8 mouse cellular contexts compared by ENCODE assay signal in the genomic region with DNA sequence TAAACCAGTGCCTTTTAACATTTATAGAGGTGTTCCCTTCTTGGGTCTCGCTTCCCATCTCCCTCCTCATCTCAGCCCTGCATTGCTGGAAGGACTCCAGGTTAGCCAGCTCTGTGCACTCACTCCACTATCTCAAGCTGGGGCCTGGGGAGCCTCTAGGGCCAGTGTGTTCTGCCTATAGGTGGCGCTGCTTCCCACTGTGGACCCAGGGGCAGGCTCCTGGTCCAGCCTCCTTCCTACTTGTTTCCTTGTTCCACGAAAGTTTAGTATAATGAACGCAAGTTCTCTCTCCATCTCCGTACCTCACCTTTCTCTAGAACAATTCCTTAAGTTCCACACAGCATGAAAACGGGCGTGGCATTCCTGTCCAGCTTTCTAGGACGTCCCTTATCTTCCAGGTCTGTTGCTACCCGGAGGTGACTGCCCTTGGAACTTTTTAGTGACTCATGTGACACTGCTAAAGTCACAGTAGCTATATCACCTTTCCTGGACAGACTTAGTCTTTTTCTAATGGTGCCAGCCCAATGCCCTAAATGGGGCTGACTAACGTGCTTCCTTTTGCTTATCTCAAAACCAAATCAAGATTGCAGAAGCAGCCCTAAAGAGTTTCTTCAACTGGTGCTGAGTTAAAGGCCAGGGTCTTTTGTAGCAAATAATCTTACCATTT. TPM values are rescaled to one million over a fixed set of nuclear protein-coding genes. Genes with fewer than 3 reads are reported as not detected.
DNase-seq lines count a peak whose midpoint lies in the region; ATAC-seq lines count a peak whose summit lies in the region.

No protein-coding gene starts in this region.

- no peak for ATAC-seq in midbrain, embryonic 16.5 days
- peak; percentile 58; the same call in 1 of the 2 replicates for ATAC-seq in midbrain, embryonic 12.5 days (ENCODE audit: low FRiP score, low read depth)

- H3K27ac ChIP-seq in midbrain, embryonic 10.5 days (replicated peaks), result no peak overlapping the region
- H3K27ac ChIP-seq in midbrain, embryonic 16.5 days (ENCODE audit: low read length), result no peak overlapping the region
- H3K27ac ChIP-seq in midbrain, embryonic 12.5 days (replicated peaks), result no peak overlapping the region

- intact Hi-C loops in left cerebral cortex, postnatal 4 days (cut with DNase I), result no loop called here

- peak; percentile 63 for DNase-seq in midbrain, embryonic 10.5 days (ENCODE audit: low spot score)
- DNase-seq in cerebellum, postnatal 36 days, result peak; percentile 46 to 51
- DNase-seq in gastrocnemius, postnatal 25 days, result peak; percentile 64
- DNase-seq in kidney, adult 11 months, result peak; percentile 68
- DNase-seq in left cerebral cortex, postnatal 4 days, result peak; percentile 67
- peak; percentile 60 to 85 for DNase-seq in spleen, postnatal 10 days (ENCODE audit: low spot score in 2 of 2)

- no peaks in the 10 kb centered on the region for H3K9me3 ChIP-seq in midbrain, embryonic 10.5 days (replicated peaks)
- H3K9me3 ChIP-seq in midbrain, embryonic 16.5 days (replicated peaks; ENCODE audit: control insufficient read depth, low read length, poor library complexity, severe bottlenecking), result no peaks in the 10 kb centered on the region
- no peaks in the 10 kb centered on the region for H3K9me3 ChIP-seq in midbrain, embryonic 12.5 days

- H3K36me3 ChIP-seq in midbrain, embryonic 10.5 days, result peaks cover 24% of the 10 kb centered on the region
- peaks cover 6% of the 10 kb centered on the region; the same call in 1 of the 2 replicates for H3K36me3 ChIP-seq in midbrain, embryonic 16.5 days (ENCODE audit: control insufficient read depth, insufficient read depth, low read length)
- H3K36me3 ChIP-seq in midbrain, embryonic 12.5 days, result peaks cover 20% of the 10 kb centered on the region

- no peak overlapping the region for H3K9ac ChIP-seq in midbrain, embryonic 16.5 days (ENCODE audit: low read depth, low read length)
- H3K9ac ChIP-seq in midbrain, embryonic 12.5 days (replicated peaks), result no peak overlapping the region

- H3K4me3 ChIP-seq in midbrain, embryonic 10.5 days, result no peak overlapping the region
- no peak overlapping the region for H3K4me3 ChIP-seq in midbrain, embryonic 16.5 days (ENCODE audit: low read depth, low read length)
- H3K4me3 ChIP-seq in midbrain, embryonic 12.5 days, result no peak overlapping the region

- no peaks in the 10 kb centered on the region for H3K27me3 ChIP-seq in midbrain, embryonic 10.5 days (ENCODE audit: low read depth, poor library complexity, severe bottlenecking)
- no peaks in the 10 kb centered on the region for H3K27me3 ChIP-seq in midbrain, embryonic 16.5 days (ENCODE audit: control insufficient read depth, insufficient read depth, low read depth, low read length)
- H3K27me3 ChIP-seq in midbrain, embryonic 12.5 days, result no peaks in the 10 kb centered on the region

- no peaks in the 10 kb centered on the region for H3K4me1 ChIP-seq in midbrain, embryonic 10.5 days
- no peaks in the 10 kb centered on the region for H3K4me1 ChIP-seq in midbrain, embryonic 16.5 days (ENCODE audit: control insufficient read depth, insufficient read depth, low read length)
- H3K4me1 ChIP-seq in midbrain, embryonic 12.5 days, result no peaks in the 10 kb centered on the region

- 41% methylated on average over 10 of the region's 10 CpGs for WGBS in midbrain, embryonic 10.5 days
- WGBS in midbrain, embryonic 16.5 days, result 40% methylated on average over 10 of the region's 10 CpGs
- WGBS in midbrain, embryonic 12.5 days, result 40% methylated on average over 10 of the region's 10 CpGs

- H3K4me2 ChIP-seq in midbrain, embryonic 16.5 days (ENCODE audit: low read length), result no peak overlapping the region
- H3K4me2 ChIP-seq in midbrain, embryonic 12.5 days (replicated peaks), result no peak overlapping the region

RNA-seq across cellular contexts. Expression of a gene that starts 12.9 kb away (rescaled TPM):
- polyA plus RNA-seq in midbrain, embryonic 10.5 days (2016; fragmentation: Nextera tagmentation; extraction: Ambion mirVana), result 207 and 235 TPM in 2 replicates
- 380 and 393 TPM in 2 replicates for polyA plus RNA-seq in midbrain, embryonic 16.5 days (2015; fragmentation: Nextera tagmentation; extraction: Ambion mirVana)
- 10 to 100 TPM; 13.6 to 18.5 TPM for total RNA-seq in gastrocnemius, postnatal 25 days (2021)
- 100 to 1,000 TPM; 244 to 271 TPM for total RNA-seq in left cerebral cortex, postnatal 4 days (2021)
- polyA plus RNA-seq in midbrain, embryonic 12.5 days (2016; fragmentation: Nextera tagmentation; extraction: Ambion mirVana), result 285 and 287 TPM in 2 replicates

RNA-seq across cellular contexts. Expression of a gene that starts 13.1 kb away (rescaled TPM):
- 23.2 and 24.4 TPM in 2 replicates for polyA plus RNA-seq in midbrain, embryonic 10.5 days (2016; fragmentation: Nextera tagmentation; extraction: Ambion mirVana)
- 13.3 and 13.9 TPM in 2 replicates for polyA plus RNA-seq in midbrain, embryonic 16.5 days (2015; fragmentation: Nextera tagmentation; extraction: Ambion mirVana)
- 10 to 100 TPM; 12.1 TPM for total RNA-seq in gastrocnemius, postnatal 25 days (2021)
- 10 to 100 TPM; 45.6 to 55.2 TPM for total RNA-seq in left cerebral cortex, postnatal 4 days (2021)
- polyA plus RNA-seq in midbrain, embryonic 12.5 days (2016; fragmentation: Nextera tagmentation; extraction: Ambion mirVana), result 16.3 and 18.2 TPM in 2 replicates

RNA-seq across cellular contexts. Expression of a gene that starts 20.8 kb away (rescaled TPM):
- polyA plus RNA-seq in midbrain, embryonic 10.5 days (2016; fragmentation: Nextera tagmentation; extraction: Ambion mirVana), result 2.9 and 3.0 TPM in 2 replicates
- 1.9 and 2.3 TPM in 2 replicates for polyA plus RNA-seq in midbrain, embryonic 16.5 days (2015; fragmentation: Nextera tagmentation; extraction: Ambion mirVana)
- total RNA-seq in gastrocnemius, postnatal 25 days (2021), result 1 to 10 TPM; 1.2 TPM
- total RNA-seq in left cerebral cortex, postnatal 4 days (2021), result 1 to 10 TPM; 1.9 to 2.2 TPM
- polyA plus RNA-seq in midbrain, embryonic 12.5 days (2016; fragmentation: Nextera tagmentation; extraction: Ambion mirVana), result 2.2 and 3.0 TPM in 2 replicates

RNA-seq across cellular contexts. Expression of a gene that starts 28.9 kb away (rescaled TPM):
- not detected in 2 replicates for polyA plus RNA-seq in midbrain, embryonic 10.5 days (2016; fragmentation: Nextera tagmentation; extraction: Ambion mirVana)
- not detected in 2 replicates for polyA plus RNA-seq in midbrain, embryonic 16.5 days (2015; fragmentation: Nextera tagmentation; extraction: Ambion mirVana)
- total RNA-seq in gastrocnemius, postnatal 25 days (2021), result not detected
- total RNA-seq in left cerebral cortex, postnatal 4 days (2021), result not detected
- polyA plus RNA-seq in midbrain, embryonic 12.5 days (2016; fragmentation: Nextera tagmentation; extraction: Ambion mirVana), result not detected in 2 replicates
